Mouse (Mus musculus) MEL (cell line): ENCODE results near the gene Kazn. TPM values are rescaled to one million over a fixed set of nuclear protein-coding genes. Genes with fewer than 3 reads are reported as not detected.

Source experiments
- DNase-seq: peaks from one replicate; pipeline ENCODE4 v3.0.0; 2011; ENCODE audit warnings: low read depth, low spot score
- H3K27ac ChIP-seq: 2 replicates; pipeline ENCODE4 v1.5.1; 2012; ENCODE audit warnings: low read depth, mild to moderate bottlenecking, control low read depth, low read length, moderate library complexity; ENCODE audit not compliant: control insufficient read depth
- H3K27me3 ChIP-seq, 2 experiments: fragments of 150-350 bp in 1 of 2; sonication (generic) in 1 of 2; 2 replicates each; pipeline ENCODE4 v1.6.1; 2012; ENCODE audit warnings: low read length in 2 of 2, mild to moderate bottlenecking in 2 of 2, improper control_type of control experiment in 1 of 2, moderate library complexity in 1 of 2; ENCODE audit not compliant: insufficient read depth in 2 of 2, control insufficient read depth in 1 of 2
- H3K36me3 ChIP-seq, 2 experiments: 2 replicates each; pipeline ENCODE4 v1.6.1; 2012 to 2014; ENCODE audit warnings: low read length in 2 of 2, improper control_type of control experiment in 1 of 2, inconsistent platforms in 1 of 2, mild to moderate bottlenecking in 1 of 2; ENCODE audit not compliant: insufficient read depth in 2 of 2, control insufficient read depth in 1 of 2
- H3K4me1 ChIP-seq, 2 experiments: fragments of 150-350 bp in 1 of 2; sonication (generic) in 1 of 2; 2 replicates each; pipeline ENCODE4 v1.6.1; 2012; ENCODE audit warnings: low read length in 2 of 2, improper control_type of control experiment in 1 of 2, mild to moderate bottlenecking in 1 of 2; ENCODE audit not compliant: insufficient read depth in 2 of 2, control insufficient read depth in 1 of 2
- H3K4me3 ChIP-seq, 2 experiments: fragments of 150-350 bp in 1 of 2; sonication (generic) in 1 of 2; 2 replicates each; pipeline ENCODE4 v1.5.1; 2012; ENCODE audit warnings: low read depth in 2 of 2, low read length in 2 of 2, mild to moderate bottlenecking in 2 of 2, moderate library complexity in 2 of 2, control low read depth in 1 of 2, improper control_type of control experiment in 1 of 2; ENCODE audit not compliant: control insufficient read depth in 1 of 2, insufficient read depth in 1 of 2
- H3K79me2 ChIP-seq: 2 replicates; pipeline ENCODE4 v1.6.1; 2012; ENCODE audit warnings: mild to moderate bottlenecking, low read length, moderate library complexity; ENCODE audit not compliant: control insufficient read depth, poor library complexity, insufficient read depth
- H3K9ac ChIP-seq: 2 replicates; pipeline ENCODE4 v1.6.1; 2012; ENCODE audit warnings: low read depth, mild to moderate bottlenecking, control low read depth, low read length, moderate library complexity; ENCODE audit not compliant: control insufficient read depth, poor library complexity, severe bottlenecking
- H3K9me3 ChIP-seq: fragments of 150-350 bp; sonication (generic); replicated peaks from 2 replicates; pipeline ENCODE4 v1.6.1; 2012; ENCODE audit warnings: mild to moderate bottlenecking, low read length, improper control_type of control experiment, moderate library complexity; ENCODE audit not compliant: insufficient read depth
- CHD1 ChIP-seq: IDR thresholded peaks from 2 replicates; pipeline ENCODE4 v1.6.1; 2012; ENCODE audit warnings: low read depth, mild to moderate bottlenecking, inconsistent platforms, low read length, improper control_type of control experiment
- CTCF ChIP-seq, 3 experiments: IDR thresholded peaks in 2 of 3; conservative IDR thresholded peaks in 1 of 3; 2 replicates each; pipeline ENCODE4 v1.5.1; 2011 to 2012; ENCODE audit warnings: low read length in 3 of 3, low read depth in 2 of 3, mild to moderate bottlenecking in 2 of 3, improper control_type of control experiment in 1 of 3, inconsistent platforms in 1 of 3, mixed read lengths in 1 of 3, moderate library complexity in 1 of 3; ENCODE audit not compliant: control insufficient read depth in 1 of 3, insufficient read depth in 1 of 3, poor library complexity in 1 of 3, severe bottlenecking in 1 of 3
- EP300 ChIP-seq, 2 experiments: IDR thresholded peaks; 2 replicates each; pipeline ENCODE4 v1.6.1; 2011; ENCODE audit warnings: improper control_type of control experiment in 2 of 2, low read length in 2 of 2, low read depth in 1 of 2, mild to moderate bottlenecking in 1 of 2
- ETS1 ChIP-seq: IDR thresholded peaks from 2 replicates; pipeline ENCODE4 v1.6.1; 2012; ENCODE audit warnings: low read depth, mild to moderate bottlenecking, inconsistent platforms, low read length, improper control_type of control experiment, moderate library complexity
- GABPA ChIP-seq: IDR thresholded peaks from 2 replicates; pipeline ENCODE4 v1.6.1; 2012; ENCODE audit warnings: low read depth, mild to moderate bottlenecking, inconsistent platforms, low read length, improper control_type of control experiment, moderate library complexity
- GATA1 ChIP-seq: IDR thresholded peaks from 2 replicates; pipeline ENCODE4 v1.6.1; 2011; ENCODE audit warnings: low read depth, low read length, improper control_type of control experiment
- MAFK ChIP-seq: IDR thresholded peaks from 2 replicates; pipeline ENCODE4 v1.6.1; 2011; ENCODE audit warnings: low read depth, mild to moderate bottlenecking, low read length, improper control_type of control experiment, borderline replicate concordance
- MAZ ChIP-seq: IDR thresholded peaks from 2 replicates; pipeline ENCODE4 v1.6.1; 2012; ENCODE audit warnings: low read depth, mild to moderate bottlenecking, inconsistent platforms, low read length, improper control_type of control experiment
- MXI1 ChIP-seq: IDR thresholded peaks from 2 replicates; pipeline ENCODE4 v1.6.1; 2011; ENCODE audit warnings: mild to moderate bottlenecking, low read depth, low read length, improper control_type of control experiment
- NELFE ChIP-seq: IDR thresholded peaks from 2 replicates; pipeline ENCODE4 v1.6.1; 2011; ENCODE audit warnings: low read depth, low read length, improper control_type of control experiment
- NRF1 ChIP-seq: IDR thresholded peaks from 2 replicates; pipeline ENCODE4 v1.6.1; 2014; ENCODE audit warnings: low read depth, mild to moderate bottlenecking, inconsistent platforms, low read length, improper control_type of control experiment, moderate library complexity; ENCODE audit not compliant: poor library complexity, insufficient read depth, severe bottlenecking
- POLR2AphosphoS2 ChIP-seq: IDR thresholded peaks from 2 replicates; pipeline ENCODE4 v1.6.1; 2011; ENCODE audit warnings: low read length, improper control_type of control experiment
- POLR2AphosphoS5 ChIP-seq: IDR thresholded peaks from 2 replicates; pipeline ENCODE4 v1.6.1; 2012; ENCODE audit warnings: low read depth, borderline replicate concordance, mild to moderate bottlenecking, inconsistent platforms, low read length, moderate library complexity, mixed read lengths
- RCOR1 ChIP-seq: IDR thresholded peaks from 2 replicates; pipeline ENCODE4 v1.6.1; 2012; ENCODE audit warnings: low read depth, mild to moderate bottlenecking, inconsistent platforms, low read length, improper control_type of control experiment
- SIN3A ChIP-seq: IDR thresholded peaks from 2 replicates; pipeline ENCODE4 v1.6.1; 2012; ENCODE audit warnings: low read length, improper control_type of control experiment, inconsistent platforms
- TAL1 ChIP-seq: IDR thresholded peaks from 2 replicates; pipeline ENCODE4 v1.6.1; 2012; ENCODE audit warnings: mild to moderate bottlenecking, inconsistent platforms, low read length, moderate library complexity, mixed read lengths
- TBP ChIP-seq: IDR thresholded peaks from 2 replicates; pipeline ENCODE4 v1.8.0; 2011; ENCODE audit warnings: low read depth, low read length, improper control_type of control experiment
- TCF12 ChIP-seq: IDR thresholded peaks from 2 replicates; pipeline ENCODE4 v1.6.1; 2014; ENCODE audit warnings: low read depth, mild to moderate bottlenecking, inconsistent platforms, low read length, improper control_type of control experiment, moderate library complexity
- UBTF ChIP-seq: IDR thresholded peaks from 2 replicates; pipeline ENCODE4 v1.6.1; 2012; ENCODE audit warnings: low read depth, mild to moderate bottlenecking, inconsistent platforms, low read length, improper control_type of control experiment, moderate library complexity, borderline replicate concordance; ENCODE audit not compliant: insufficient read depth
- USF1 ChIP-seq: IDR thresholded peaks from 2 replicates; pipeline ENCODE4 v1.6.1; 2014; ENCODE audit warnings: low read depth, mild to moderate bottlenecking, inconsistent platforms, low read length, improper control_type of control experiment, moderate library complexity
- USF2 ChIP-seq, 2 experiments: IDR thresholded peaks; 2 replicates each; pipeline ENCODE4 v1.6.1; 2011 to 2012; ENCODE audit warnings: improper control_type of control experiment in 2 of 2, low read length in 2 of 2, borderline replicate concordance in 1 of 2, inconsistent platforms in 1 of 2, low read depth in 1 of 2, mild to moderate bottlenecking in 1 of 2; ENCODE audit not compliant: insufficient read depth in 1 of 2
- ZC3H11A ChIP-seq: IDR thresholded peaks from 2 replicates; pipeline ENCODE4 v1.6.1; 2012; ENCODE audit warnings: low read depth, mild to moderate bottlenecking, inconsistent platforms, low read length, improper control_type of control experiment
- ZNF384 ChIP-seq: IDR thresholded peaks from 2 replicates; pipeline ENCODE4 v1.6.1; 2012; ENCODE audit warnings: low read depth, mild to moderate bottlenecking, inconsistent platforms, low read length, improper control_type of control experiment
- polyA plus RNA-seq, 2 experiments: library from polyadenylated mRNA; stranded (reverse) in 1 of 2; unstranded in 1 of 2; fragments of >175 nt in 1 of 2; fragments of >200 nt in 1 of 2; gene quantifications; 2 replicates each; pipeline versions ENCODE4 v1.2.1 to v1.2.4; 2012; ENCODE audit warnings: low replicate concordance in 2 of 2, low read depth in 1 of 2; ENCODE audit not compliant: insufficient read length in 2 of 2, insufficient read depth in 1 of 2, missing spikeins in 1 of 2
- total RNA-seq: library from RNA; depleted of rRNA; stranded (reverse); fragments of 300-350 nt; gene quantifications from 2 replicates; pipeline ENCODE4 v1.2.3, GENCODE M21; 2012

Gene Kazn
- total and polyA plus RNA-seq, 3 experiments: not detected

DNA sequence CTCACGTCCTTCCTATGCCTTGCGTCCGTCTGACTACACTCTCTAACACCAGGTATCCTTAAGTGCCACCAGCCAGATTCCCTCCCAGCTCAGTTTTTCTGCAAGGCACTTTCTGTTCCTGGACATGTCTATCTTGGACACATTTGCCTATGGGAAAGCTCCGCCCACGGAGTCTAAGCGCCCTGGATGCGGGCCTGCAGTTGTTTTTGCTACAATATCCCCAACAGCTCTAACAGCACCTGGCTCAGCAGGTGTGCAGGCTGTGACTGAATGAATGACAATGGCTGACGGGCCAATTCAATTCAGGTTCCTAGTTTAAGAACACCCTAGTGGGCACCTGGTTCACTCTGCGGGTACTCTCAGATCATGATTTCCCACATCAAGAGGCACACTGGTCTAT is 4.4 kb downstream of the Kazn start:
- Histone ChIP-seq H3K4me1 (no peaks in the 10 kb centered on the region), H3K36me3 (no peaks in the 10 kb centered on the region), H3K27ac (no peak overlapping the region), H3K9ac (no peak overlapping the region), H3K4me3 (no peak overlapping the region), H3K27me3 (no peaks in the 10 kb centered on the region), H3K79me2 (no peaks in the 10 kb centered on the region), H3K9me3 (no peaks in the 10 kb centered on the region)
- no peak for TF ChIP-seq CHD1
- TF ChIP-seq GATA1: no peak
- TF ChIP-seq USF2 (IDR thresholded peaks at IDR 0.05; ENCODE audit: borderline replicate concordance in 1 of 2, insufficient read depth in 1 of 2, low read depth in 1 of 2, low read length in 2 of 2): no peak
- no peak for TF ChIP-seq ZNF384
- TF ChIP-seq CTCF (IDR thresholded peaks at IDR 0.05 in 2 of 3, conservative IDR thresholded peaks at IDR 0.05 in 1 of 3; ENCODE audit: control insufficient read depth in 1 of 3, insufficient read depth in 1 of 3, low read depth in 2 of 3, low read length in 3 of 3, poor library complexity in 1 of 3, severe bottlenecking in 1 of 3): no peak
- no peak for TF ChIP-seq TBP
- no peak for TF ChIP-seq ETS1
- TF ChIP-seq TCF12: no peak
- TF ChIP-seq UBTF: no peak
- no peak for TF ChIP-seq MAZ
- no peak for TF ChIP-seq MAFK
- TF ChIP-seq ZC3H11A: no peak
- DNase-seq: no peak

DNA sequence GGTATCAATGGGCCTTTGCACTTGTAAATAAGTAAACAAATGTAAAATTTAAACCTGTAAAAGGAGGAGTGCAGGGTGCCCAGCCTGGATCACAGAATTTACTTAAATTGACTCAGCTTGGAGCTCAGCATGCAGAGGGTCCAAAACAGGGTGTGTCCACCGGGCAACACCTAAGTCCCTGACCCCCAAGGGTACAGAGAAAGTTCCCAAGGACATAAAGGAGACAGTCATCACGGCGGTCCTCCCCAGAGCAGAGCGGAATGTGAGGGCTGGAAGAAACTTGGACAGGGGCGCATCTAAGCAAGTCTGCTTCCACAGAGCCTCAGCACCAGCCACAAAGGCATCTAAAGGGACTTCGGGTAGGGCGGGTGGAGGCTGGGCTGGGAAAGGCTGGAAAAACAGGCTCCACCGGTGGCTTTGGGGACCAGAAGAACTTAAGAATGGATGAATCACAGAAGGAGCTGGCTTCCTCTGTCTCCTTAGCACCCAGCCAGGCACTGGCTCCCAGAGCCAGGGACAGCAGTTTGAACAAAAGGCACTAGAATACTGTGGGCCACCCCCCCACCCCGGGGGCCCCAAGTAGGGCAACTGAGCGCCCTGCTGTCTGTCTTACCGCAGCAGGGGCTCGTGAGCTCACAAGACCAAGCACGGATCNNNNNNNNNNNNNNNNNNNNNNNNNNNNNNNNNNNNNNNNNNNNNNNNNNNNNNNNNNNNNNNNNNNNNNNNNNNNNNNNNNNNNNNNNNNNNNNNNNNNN is 10.2 kb downstream of the Kazn start:
- DNase-seq: no peak
- Histone ChIP-seq H3K36me3 (no peaks in the 10 kb centered on the region), H3K27ac (no peak overlapping the region), H3K9ac (no peak overlapping the region), H3K79me2 (no peaks in the 10 kb centered on the region)
- no peak for TF ChIP-seq ETS1
- no peak for TF ChIP-seq EP300 (IDR thresholded peaks at IDR 0.05; ENCODE audit: low read depth in 1 of 2, low read length in 2 of 2)
- no peak for TF ChIP-seq USF1
- TF ChIP-seq NELFE: no peak
- TF ChIP-seq CHD1: no peak
- TF ChIP-seq GABPA: no peak
- TF ChIP-seq POLR2AphosphoS2: no peak
- no peak for TF ChIP-seq ZC3H11A
- TF ChIP-seq NRF1: no peak
- TF ChIP-seq RCOR1: no peak
- no peak for TF ChIP-seq POLR2AphosphoS5
- no peak for TF ChIP-seq MXI1
- no peak for TF ChIP-seq USF2 (IDR thresholded peaks at IDR 0.05; ENCODE audit: borderline replicate concordance in 1 of 2, insufficient read depth in 1 of 2, low read depth in 1 of 2, low read length in 2 of 2)
- no peak for TF ChIP-seq SIN3A
- TF ChIP-seq TAL1: no peak
- TF ChIP-seq, all 39 proteins: peak for 0
- Histone ChIP-seq H3K27me3 (no peaks in the 10 kb centered on the region), H3K9me3 (0 out of 2 replicates have a peak, but pooled peaks cover 1% of the 10 kb centered on the region), H3K4me1 (no peaks in the 10 kb centered on the region), H3K4me3 (no peak overlapping the region)
